Mouse (Mus musculus): ENCODE measurements at regions not wholly inside any gene's neighbourhood (a gene's known extent, or its start where the extent isn't known, plus 50 kb on each side); places are given as distances from the start of the nearest gene placed in this dataset.

DNA sequence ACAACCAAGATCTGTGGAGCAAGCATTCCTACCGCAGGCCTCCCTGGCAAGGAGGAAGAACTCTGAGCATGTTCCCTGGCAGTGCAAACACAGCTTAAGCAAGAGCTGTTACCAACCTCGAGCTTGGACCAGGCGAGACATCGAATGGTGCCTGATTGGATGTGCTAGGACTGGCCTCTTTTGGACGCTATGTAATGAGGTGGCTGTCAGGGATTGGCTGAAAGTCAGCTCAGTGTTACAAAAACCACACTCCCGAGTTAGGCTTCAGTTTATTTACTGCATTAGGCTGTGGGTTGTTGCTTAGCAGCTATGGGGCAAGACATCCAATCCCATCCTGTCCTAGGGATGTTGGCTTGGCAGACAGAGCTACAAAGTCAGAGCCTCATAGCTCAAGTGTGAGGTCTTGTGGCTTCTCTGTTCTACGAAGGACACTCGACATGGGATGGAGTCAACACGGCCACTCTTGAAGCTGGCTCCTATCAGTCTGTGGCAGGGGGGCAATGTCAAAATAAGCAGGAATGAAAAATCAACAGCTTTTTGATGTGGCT lies 244.5 kb downstream of the Prex1 start:
- H3K9me3 ChIP-seq (ENCODE audit: low read length), result no peaks in the 10 kb centered on the region

DNA sequence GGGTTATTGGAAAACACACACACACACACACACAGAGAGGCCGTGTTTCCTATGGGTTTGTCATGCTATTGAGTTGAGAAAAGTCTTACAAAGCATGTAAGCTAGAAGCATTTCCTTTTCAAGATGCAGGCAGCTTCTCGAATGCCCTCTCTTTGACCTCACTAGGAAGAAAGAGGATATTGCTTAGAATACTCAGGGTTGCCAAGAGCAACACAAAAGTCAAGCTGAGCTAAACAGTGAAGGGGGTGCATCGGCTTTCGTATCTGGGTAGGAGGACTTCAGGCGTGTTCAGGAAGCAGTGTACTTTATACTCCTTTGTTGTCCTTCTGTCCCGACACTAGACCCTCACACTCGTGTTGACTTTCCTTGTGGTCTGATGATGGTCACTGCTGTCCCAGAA lies 246.5 kb downstream of the Prex1 start:
- H3K9me3 ChIP-seq (ENCODE audit: low read length), result no peaks in the 10 kb centered on the region
- H3K4me3 ChIP-seq (replicated peaks; ENCODE audit: low read length), result no peak overlapping the region
- no peak for TF ChIP-seq CTCF (conservative IDR thresholded peaks at IDR 0.05; ENCODE audit: low read length)
- no peak for TF ChIP-seq POU5F1 (IDR thresholded peaks at IDR 0.05; ENCODE audit: borderline replicate concordance, low read length)
- TF ChIP-seq NANOG (IDR thresholded peaks at IDR 0.05; ENCODE audit: borderline replicate concordance, low read length), result no peak
- 0 out of 2 replicates have a peak, but pooled peaks cover 13% of the 10 kb centered on the region for H3K27me3 ChIP-seq (ENCODE audit: insufficient read depth, low read length)
- H3K4me1 ChIP-seq (replicated peaks; ENCODE audit: low read depth, low read length), result no peaks in the 10 kb centered on the region
- H3K36me3 ChIP-seq (ENCODE audit: insufficient read depth, low read length), result no peaks in the 10 kb centered on the region

More for the DNA sequence above, 244.5 kb downstream of the Prex1 start:
- Histone ChIP-seq H3K36me3 (ENCODE audit: insufficient read depth, low read length) (no peaks in the 10 kb centered on the region), H3K4me3 (replicated peaks; ENCODE audit: low read length) (no peak overlapping the region), H3K4me1 (replicated peaks; ENCODE audit: low read depth, low read length) (peaks cover under 1% of the 10 kb centered on the region; the same call in 1 of the 2 replicates), H3K27me3 (ENCODE audit: insufficient read depth, low read length) (peaks cover 16% of the 10 kb centered on the region; the same call in 1 of the 2 replicates)
- no peak for TF ChIP-seq NANOG (IDR thresholded peaks at IDR 0.05; ENCODE audit: borderline replicate concordance, low read length)
- no peak for TF ChIP-seq CTCF (conservative IDR thresholded peaks at IDR 0.05; ENCODE audit: low read length)
- no peak for TF ChIP-seq POU5F1 (IDR thresholded peaks at IDR 0.05; ENCODE audit: borderline replicate concordance, low read length)

- Histone ChIP-seq H3K4me1 (replicated peaks; ENCODE audit: low read depth, low read length) (no peaks in the 10 kb centered on the region), H3K36me3 (ENCODE audit: insufficient read depth, low read length) (no peaks in the 10 kb centered on the region), H3K4me3 (replicated peaks; ENCODE audit: low read length) (no peak overlapping the region), H3K27me3 (ENCODE audit: insufficient read depth, low read length) (0 out of 2 replicates have a peak, but pooled peaks cover 13% of the 10 kb centered on the region), H3K9me3 (ENCODE audit: low read length) (no peaks in the 10 kb centered on the region)
- TF ChIP-seq NANOG (IDR thresholded peaks at IDR 0.05; ENCODE audit: borderline replicate concordance, low read length) (no peak), POU5F1 (IDR thresholded peaks at IDR 0.05; ENCODE audit: borderline replicate concordance, low read length) (no peak), CTCF (conservative IDR thresholded peaks at IDR 0.05; ENCODE audit: low read length) (no peak)
Observed at GRCm38 (mm10) chr2:166465531-166465930, 248.1 kb downstream of the Prex1 start.

DNA sequence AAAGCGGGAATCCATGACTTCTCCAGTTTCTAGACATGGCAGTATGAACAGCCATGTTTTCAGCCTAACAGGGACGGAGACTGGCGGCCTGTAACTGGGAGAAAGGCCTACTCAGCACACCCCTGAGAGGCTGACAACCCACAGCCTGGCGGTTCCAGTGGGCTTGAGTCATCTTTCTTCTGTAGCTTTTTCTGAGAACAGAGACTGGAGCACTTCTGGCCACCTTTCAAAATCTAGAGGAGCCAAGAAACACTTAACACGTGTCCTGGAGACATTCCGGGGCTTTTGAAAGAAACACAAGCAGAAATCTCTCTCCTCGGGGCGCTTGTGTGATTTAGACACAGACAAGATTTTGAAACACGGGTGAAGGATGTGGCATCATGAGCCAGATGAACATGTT lies 250.1 kb downstream of the Prex1 start:
- Histone ChIP-seq H3K27me3 (ENCODE audit: insufficient read depth, low read length) (0 out of 2 replicates have a peak, but pooled peaks cover 13% of the 10 kb centered on the region), H3K4me1 (replicated peaks; ENCODE audit: low read depth, low read length) (no peaks in the 10 kb centered on the region), H3K4me3 (replicated peaks; ENCODE audit: low read length) (no peak overlapping the region), H3K9me3 (ENCODE audit: low read length) (no peaks in the 10 kb centered on the region), H3K36me3 (ENCODE audit: insufficient read depth, low read length) (no peaks in the 10 kb centered on the region)
- no peak for TF ChIP-seq POU5F1 (IDR thresholded peaks at IDR 0.05; ENCODE audit: borderline replicate concordance, low read length)
- TF ChIP-seq CTCF (conservative IDR thresholded peaks at IDR 0.05; ENCODE audit: low read length), result no peak
- TF ChIP-seq NANOG (IDR thresholded peaks at IDR 0.05; ENCODE audit: borderline replicate concordance, low read length), result no peak

- Histone ChIP-seq H3K9me3 (ENCODE audit: low read length) (no peaks in the 10 kb centered on the region), H3K4me3 (replicated peaks; ENCODE audit: low read length) (no peak overlapping the region), H3K27me3 (ENCODE audit: insufficient read depth, low read length) (0 out of 2 replicates have a peak, but pooled peaks cover 13% of the 10 kb centered on the region), H3K36me3 (ENCODE audit: insufficient read depth, low read length) (no peaks in the 10 kb centered on the region), H3K4me1 (replicated peaks; ENCODE audit: low read depth, low read length) (no peaks in the 10 kb centered on the region)
- TF ChIP-seq POU5F1 (IDR thresholded peaks at IDR 0.05; ENCODE audit: borderline replicate concordance, low read length), result no peak
- no peak for TF ChIP-seq NANOG (IDR thresholded peaks at IDR 0.05; ENCODE audit: borderline replicate concordance, low read length)
- no peak for TF ChIP-seq CTCF (conservative IDR thresholded peaks at IDR 0.05; ENCODE audit: low read length)
Observed at GRCm38 (mm10) chr2:166461956-166462355, 251.7 kb downstream of the Prex1 start.

DNA sequence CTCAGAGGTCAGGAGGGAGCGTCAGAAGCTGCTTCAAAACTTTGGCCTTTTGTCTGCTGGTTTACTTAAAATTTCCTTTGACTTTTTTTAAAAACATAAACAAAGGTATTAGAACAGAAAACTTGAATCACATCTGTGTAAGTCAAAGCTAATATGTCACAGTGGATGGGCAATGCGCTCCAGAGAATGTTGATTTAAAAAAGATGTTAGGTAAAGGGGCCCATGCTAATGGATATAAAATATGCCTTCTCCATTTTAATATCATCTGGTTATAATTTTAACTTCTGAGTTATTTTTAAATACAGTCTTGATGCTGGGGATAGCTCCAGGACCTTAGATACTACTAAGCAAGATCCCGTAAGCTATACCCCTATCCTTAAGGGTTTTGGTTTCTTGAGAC lies 252.5 kb downstream of the Prex1 start:
- H3K36me3 ChIP-seq (ENCODE audit: insufficient read depth, low read length), result no peaks in the 10 kb centered on the region
- peaks cover 5% of the 10 kb centered on the region; the same call in 1 of the 2 replicates for H3K9me3 ChIP-seq (ENCODE audit: low read length)
- TF ChIP-seq NANOG (IDR thresholded peaks at IDR 0.05; ENCODE audit: borderline replicate concordance, low read length) (no peak), POU5F1 (IDR thresholded peaks at IDR 0.05; ENCODE audit: borderline replicate concordance, low read length) (no peak), CTCF (conservative IDR thresholded peaks at IDR 0.05; ENCODE audit: low read length) (no peak)
- 0 out of 2 replicates have a peak, but pooled peaks cover 8% of the 10 kb centered on the region for H3K27me3 ChIP-seq (ENCODE audit: insufficient read depth, low read length)
- no peaks in the 10 kb centered on the region for H3K4me1 ChIP-seq (replicated peaks; ENCODE audit: low read depth, low read length)
- H3K4me3 ChIP-seq (replicated peaks; ENCODE audit: low read length), result no peak overlapping the region

- Histone ChIP-seq H3K27me3 (ENCODE audit: insufficient read depth, low read length) (0 out of 2 replicates have a peak, but pooled peaks cover 3% of the 10 kb centered on the region), H3K36me3 (ENCODE audit: insufficient read depth, low read length) (no peaks in the 10 kb centered on the region), H3K4me1 (replicated peaks; ENCODE audit: low read depth, low read length) (no peaks in the 10 kb centered on the region), H3K9me3 (ENCODE audit: low read length) (peaks cover 9% of the 10 kb centered on the region; the same call in 1 of the 2 replicates), H3K4me3 (replicated peaks; ENCODE audit: low read length) (no peak overlapping the region)
- TF ChIP-seq POU5F1 (IDR thresholded peaks at IDR 0.05; ENCODE audit: borderline replicate concordance, low read length) (no peak), CTCF (conservative IDR thresholded peaks at IDR 0.05; ENCODE audit: low read length) (no peak), NANOG (IDR thresholded peaks at IDR 0.05; ENCODE audit: borderline replicate concordance, low read length) (no peak)
Observed at GRCm38 (mm10) chr2:166459955-166460354, 253.7 kb downstream of the Prex1 start.

DNA sequence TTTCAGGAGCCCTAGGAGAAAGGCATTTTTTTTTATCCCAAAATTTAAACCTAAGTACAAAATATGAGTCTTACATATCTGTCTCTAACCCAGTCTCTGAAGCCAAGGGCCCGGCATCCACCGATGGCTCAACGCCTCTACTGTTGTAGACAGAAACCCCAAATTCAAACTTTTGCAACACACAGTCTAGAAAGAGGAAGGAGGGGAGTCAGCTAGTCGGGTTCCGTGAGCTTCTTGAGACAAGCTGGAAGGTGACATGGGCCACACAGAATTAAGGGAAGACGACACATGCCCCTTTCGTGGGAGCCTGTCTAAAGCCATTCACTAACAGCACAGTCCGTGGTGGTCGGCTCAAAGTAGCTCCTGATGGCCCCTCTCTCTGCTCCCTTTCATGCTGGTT lies 254.7 kb downstream of the Prex1 start:
- no peak overlapping the region for H3K4me3 ChIP-seq (replicated peaks; ENCODE audit: low read length)
- H3K4me1 ChIP-seq (replicated peaks; ENCODE audit: low read depth, low read length), result no peaks in the 10 kb centered on the region
- TF ChIP-seq POU5F1 (IDR thresholded peaks at IDR 0.05; ENCODE audit: borderline replicate concordance, low read length), result no peak
- no peak for TF ChIP-seq NANOG (IDR thresholded peaks at IDR 0.05; ENCODE audit: borderline replicate concordance, low read length)
- no peak for TF ChIP-seq CTCF (conservative IDR thresholded peaks at IDR 0.05; ENCODE audit: low read length)
- H3K27me3 ChIP-seq (ENCODE audit: insufficient read depth, low read length), result no peaks in the 10 kb centered on the region
- H3K9me3 ChIP-seq (ENCODE audit: low read length), result peaks cover 9% of the 10 kb centered on the region; the same call in 1 of the 2 replicates
- no peaks in the 10 kb centered on the region for H3K36me3 ChIP-seq (ENCODE audit: insufficient read depth, low read length)
